Mouse (Mus musculus) c-Kit-positive CD71-negative TER-119-negative erythroid progenitor cells, embryonic 14.5 days (primary cell): ENCODE measurements around the gene Gm4450.
"Not testable (repeated sequence)": the region's sequence is repeated elsewhere in the genome, so short reads cannot be mapped to it uniquely, and the experiment has no call there.

Source experiments
- DNase-seq: peaks from one replicate; pipeline ENCODE4 v3.0.0-alpha.2; 2013; ENCODE audit warnings: low read depth

The Gm4450 gene

DNA sequence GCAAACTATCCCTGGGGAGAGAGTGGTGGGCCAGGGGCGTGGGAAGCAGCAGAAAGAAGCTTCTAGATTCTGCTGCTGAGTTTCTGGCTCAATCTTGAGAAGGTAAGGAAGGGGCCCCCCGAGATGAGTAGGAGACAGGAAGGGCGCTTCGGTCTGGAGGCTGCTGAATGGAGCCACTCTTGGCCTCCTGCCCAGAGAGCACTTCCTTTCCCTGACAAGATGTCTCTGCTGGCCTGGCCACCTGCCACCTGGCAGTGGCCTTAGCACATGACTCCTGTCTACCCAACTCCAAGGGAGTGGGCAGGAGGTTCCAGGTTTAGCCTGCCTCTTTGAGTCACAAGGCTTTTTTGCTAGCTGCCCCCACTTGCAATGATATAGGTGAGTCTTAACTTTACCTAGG is 39.6 kb downstream of the Gm4450 start:
- no peak for DNase-seq

DNA sequence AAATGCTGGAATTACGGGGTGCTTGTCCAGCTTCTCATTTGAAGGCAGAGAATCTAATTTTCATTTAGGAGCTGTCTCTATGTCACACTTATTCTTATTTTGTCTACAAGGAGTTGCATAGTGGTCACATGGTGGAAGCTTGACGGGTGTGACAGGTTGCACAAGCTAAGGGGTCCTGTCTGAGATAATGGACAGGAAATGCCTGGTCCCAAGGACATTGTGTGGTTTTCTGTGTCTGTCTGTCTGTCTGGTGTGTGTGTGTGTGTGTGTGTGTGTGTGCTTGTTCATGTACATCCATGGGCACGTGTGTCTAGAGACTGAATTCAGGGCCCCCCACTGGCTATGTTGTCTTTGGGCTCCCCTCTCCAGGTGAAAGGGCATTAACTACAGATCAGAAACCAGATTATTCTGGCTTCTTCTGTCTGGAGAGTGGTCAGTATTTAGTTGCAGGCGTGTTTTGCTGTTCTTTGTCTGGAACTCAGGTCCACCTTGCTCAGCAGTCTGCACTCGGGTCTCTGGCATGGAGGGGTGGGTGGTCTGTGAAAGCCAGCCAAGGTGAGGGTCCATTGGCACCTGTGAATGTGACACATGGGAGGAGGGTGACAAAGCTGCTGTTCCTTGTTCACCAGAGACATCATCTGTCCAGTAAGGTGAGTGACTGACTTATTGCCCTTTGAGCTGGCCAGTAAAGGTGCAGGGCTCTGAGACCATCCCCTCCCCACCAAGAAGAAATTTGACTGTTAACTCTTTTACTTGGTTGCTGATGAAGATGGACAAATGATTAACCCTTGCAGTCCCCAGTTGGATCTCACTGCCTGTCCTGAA is 40.3 kb downstream of the Gm4450 start:
- DNase-seq: no peak

- DNase-seq: no peak
These were observed 42.6 kb downstream of the Gm4450 start for GRCm38 (mm10) chr3:98414296-98414695.

GRCm38 (mm10) chr3:98413733-98414132 is 43.2 kb downstream of the Gm4450 start:
- no peak for DNase-seq

GRCm38 (mm10) chr3:98410619-98411580 is 46.0 kb downstream of the Gm4450 start:
- DNase-seq: not testable (repeated sequence)

- DNase-seq: not testable (repeated sequence)
These were observed 49.6 kb downstream of the Gm4450 start for GRCm38 (mm10) chr3:98407261-98407780.

- not testable (repeated sequence) for DNase-seq
These were observed 50.3 kb downstream of the Gm4450 start for GRCm38 (mm10) chr3:98406569-98407144.

- DNase-seq: not testable (repeated sequence)
These were observed 51.0 kb downstream of the Gm4450 start for GRCm38 (mm10) chr3:98405877-98406276.

- DNase-seq: not testable (repeated sequence)
These were observed 52.5 kb downstream of the Gm4450 start for GRCm38 (mm10) chr3:98404268-98404895.
